7 mouse cellular contexts compared by ENCODE assay signal in genomic region chrX:102157423-102157791, GRCm38 (mm10). TPM values are rescaled to one million over a fixed set of nuclear protein-coding genes. Genes with fewer than 3 reads are reported as not detected.
DNase-seq lines count a peak whose midpoint lies in the region; ATAC-seq and TF ChIP-seq lines count a peak whose summit lies in the region.

No protein-coding gene starts in this region.

- no peaks in the 10 kb centered on the region for H3K4me1 ChIP-seq in lung, embryonic 16.5 days (replicated peaks; ENCODE audit: control insufficient read depth, insufficient read depth, low read length)
- H3K4me1 ChIP-seq in embryonic fibroblast, embryonic 13.5 days (ENCODE audit: control insufficient read depth, insufficient read depth, low read length) = no peaks in the 10 kb centered on the region
- H3K4me1 ChIP-seq in limb, embryonic 11.5 days (ENCODE audit: control insufficient read depth, insufficient read depth, low read length) = no peaks in the 10 kb centered on the region
- no peaks in the 10 kb centered on the region for H3K4me1 ChIP-seq in olfactory bulb, adult 2 months (ENCODE audit: control insufficient read depth, insufficient read depth, low read length)

- H3K27me3 ChIP-seq in lung, embryonic 16.5 days (ENCODE audit: control insufficient read depth, insufficient read depth, low read depth, low read length) = no peaks in the 10 kb centered on the region
- H3K27me3 ChIP-seq in limb, embryonic 11.5 days (ENCODE audit: control insufficient read depth, insufficient read depth, low read length) = no peaks in the 10 kb centered on the region

- H3K9me3 ChIP-seq in lung, embryonic 16.5 days (ENCODE audit: control insufficient read depth, low read length) = no peaks in the 10 kb centered on the region
- no peaks in the 10 kb centered on the region for H3K9me3 ChIP-seq in limb, embryonic 11.5 days (ENCODE audit: control insufficient read depth, low read length)

- H3K27ac ChIP-seq in lung, embryonic 16.5 days (ENCODE audit: low read length) = peak overlapping the region; percentile 56
- H3K27ac ChIP-seq in embryonic fibroblast, embryonic 13.5 days (ENCODE audit: insufficient read depth, low read length) = peak overlapping the region; percentile 80
- 0 out of 2 replicates have a peak overlapping the region, but pooled peaks have one; percentile 14 for H3K27ac ChIP-seq in limb, embryonic 11.5 days (replicated peaks; ENCODE audit: low read depth, low read length)
- no peak overlapping the region for H3K27ac ChIP-seq in olfactory bulb, adult 2 months (ENCODE audit: insufficient read depth, low read depth, low read length)

- H3K9ac ChIP-seq in lung, embryonic 16.5 days (ENCODE audit: low read length) = peak overlapping the region; percentile 52; the same call in 1 of the 2 replicates
- H3K9ac ChIP-seq in limb, embryonic 11.5 days (ENCODE audit: low read length) = no peak overlapping the region

- TF ChIP-seq CTCF in embryonic fibroblast, embryonic 13.5 days (IDR thresholded peaks at IDR 0.05; ENCODE audit: borderline replicate concordance, insufficient read depth, low read length) = no peak
- no peak for TF ChIP-seq CTCF in olfactory bulb, adult 2 months (IDR thresholded peaks at IDR 0.05; ENCODE audit: insufficient read depth, low read depth, low read length)

- TF ChIP-seq POLR2A in embryonic fibroblast, embryonic 13.5 days (IDR thresholded peaks at IDR 0.05; ENCODE audit: low read depth, low read length) = no peak
- no peak for TF ChIP-seq POLR2A in olfactory bulb, adult 2 months (IDR thresholded peaks at IDR 0.05; ENCODE audit: insufficient read depth, low read depth, low read length)

- no peak for ATAC-seq in lung, embryonic 16.5 days (ENCODE audit: low read depth)
- ATAC-seq in limb, embryonic 11.5 days (ENCODE audit: insufficient number of reproducible peaks, low FRiP score, low TSS enrichment, low read depth) = no peak; the same call in 1 of the 2 replicates

- H3K4me3 ChIP-seq in lung, embryonic 16.5 days (ENCODE audit: low read length) = peak overlapping the region; percentile 41
- H3K4me3 ChIP-seq in embryonic fibroblast, embryonic 13.5 days (ENCODE audit: insufficient read depth, low read length) = peak overlapping the region; percentile 36
- peak overlapping the region; percentile 22 for H3K4me3 ChIP-seq in limb, embryonic 11.5 days (ENCODE audit: low read depth, low read length)
- H3K4me3 ChIP-seq in olfactory bulb, adult 2 months (ENCODE audit: insufficient read depth, low read depth, low read length) = peak overlapping the region; percentile 38

- 40% methylated on average over 5 of the region's 5 CpGs for WGBS in lung, embryonic 16.5 days
- 51% methylated on average over 5 of the region's 5 CpGs for WGBS in limb, embryonic 11.5 days
- 46% methylated on average over 5 of the region's 5 CpGs for WGBS in olfactory bulb, adult 2 months

- no peaks in the 10 kb centered on the region for H3K36me3 ChIP-seq in lung, embryonic 16.5 days (ENCODE audit: control insufficient read depth, insufficient read depth, low read length)
- H3K36me3 ChIP-seq in limb, embryonic 11.5 days (ENCODE audit: control insufficient read depth, insufficient read depth, low read length) = no peaks in the 10 kb centered on the region

- peak overlapping the region; percentile 39 for H3K4me2 ChIP-seq in lung, embryonic 16.5 days (ENCODE audit: low read depth, low read length)
- peak overlapping the region; percentile 34; the same call in 1 of the 2 replicates for H3K4me2 ChIP-seq in limb, embryonic 11.5 days (ENCODE audit: low read depth, severe bottlenecking)

- DNase-seq in lung, postnatal 10 days = no peak
- DNase-seq in limb, embryonic 11.5 days (ENCODE audit: low spot score) = no peak
- DNase-seq in right cerebral cortex, postnatal 10 days (ENCODE audit: low spot score in 2 of 2) = no peak
- DNase-seq in adrenal gland, postnatal 10 days = no peak

RNA-seq across cellular contexts. Expression of gene Ercc6l, which starts 0.5 kb away (rescaled TPM):
- 15.7 and 16.8 TPM in 2 replicates for polyA plus RNA-seq in lung, embryonic 16.5 days (2015; fragmentation: Nextera tagmentation; extraction: Ambion mirVana)
- polyA plus RNA-seq in embryonic fibroblast, embryonic 13.5 days (2011; ENCODE audit: insufficient read length, low read depth, missing spikeins) = 9.9 and 13.0 TPM in 2 replicates
- polyA plus RNA-seq in limb, embryonic 11.5 days (2014; fragmentation: Nextera tagmentation; extraction: Ambion mirVana) = 25.0 and 26.4 TPM in 2 replicates
- not detected in 2 replicates for polyA plus RNA-seq in olfactory bulb, adult 2 months (2012; ENCODE audit: insufficient read depth, insufficient read length, low replicate concordance, missing spikeins)
- 1 to 10 TPM; 2.4 to 3.1 TPM for total RNA-seq in adrenal gland, postnatal 10 days (2021)

RNA-seq across cellular contexts. Expression of gene Rps4x, which starts 31.8 kb away (rescaled TPM):
- polyA plus RNA-seq in lung, embryonic 16.5 days (2015; fragmentation: Nextera tagmentation; extraction: Ambion mirVana) = 780 and 798 TPM in 2 replicates
- 1,871 and 2,146 TPM in 2 replicates for polyA plus RNA-seq in embryonic fibroblast, embryonic 13.5 days (2011; ENCODE audit: insufficient read length, low read depth, missing spikeins)
- 756 and 777 TPM in 2 replicates for polyA plus RNA-seq in limb, embryonic 11.5 days (2014; fragmentation: Nextera tagmentation; extraction: Ambion mirVana)
- polyA plus RNA-seq in olfactory bulb, adult 2 months (2012; ENCODE audit: insufficient read depth, insufficient read length, low replicate concordance, missing spikeins) = 746 TPM in 1 of 2 replicates, not detected in the other
- total RNA-seq in adrenal gland, postnatal 10 days (2021) = 1,000 to 10,000 TPM; 1,082 to 1,181 TPM

RNA-seq across cellular contexts. Expression of gene Pin4, which starts 38.2 kb away (rescaled TPM):
- 63.7 and 66.8 TPM in 2 replicates for polyA plus RNA-seq in lung, embryonic 16.5 days (2015; fragmentation: Nextera tagmentation; extraction: Ambion mirVana)
- 50.4 and 54.2 TPM in 2 replicates for polyA plus RNA-seq in embryonic fibroblast, embryonic 13.5 days (2011; ENCODE audit: insufficient read length, low read depth, missing spikeins)
- polyA plus RNA-seq in limb, embryonic 11.5 days (2014; fragmentation: Nextera tagmentation; extraction: Ambion mirVana) = 71.6 and 82.4 TPM in 2 replicates
- not detected in 2 replicates for polyA plus RNA-seq in olfactory bulb, adult 2 months (2012; ENCODE audit: insufficient read depth, insufficient read length, low replicate concordance, missing spikeins)
- total RNA-seq in adrenal gland, postnatal 10 days (2021) = 10 to 100 TPM; 48.1 to 51.6 TPM

Comparison
In these comparisons a context has a peak if more than half of its experiments do, and no peak if none do; other contexts are left out.
1. RNA of gene Ercc6l, which starts 0.5 kb away (polyA plus RNA-seq): 25.0 to 26.4 TPM in limb, embryonic 11.5 days, 15.7 to 16.8 TPM in lung, embryonic 16.5 days and 9.9 to 13.0 TPM in embryonic fibroblast, embryonic 13.5 days; not detected in olfactory bulb, adult 2 months; every median in the first group is over 10 times any median in the second.
2. RNA of gene Pin4, which starts 38.2 kb away (polyA plus RNA-seq): 71.6 to 82.4 TPM in limb, embryonic 11.5 days, 63.7 to 66.8 TPM in lung, embryonic 16.5 days and 50.4 to 54.2 TPM in embryonic fibroblast, embryonic 13.5 days; not detected in olfactory bulb, adult 2 months; every median in the first group is over 10 times any median in the second.
3. Peak in every context shown above with its lines, with median percentiles within 50 percentile points of each other: H3K4me3 ChIP-seq.